Mouse (Mus musculus): ENCODE measurements at regions not wholly inside any gene's neighbourhood (a gene's known extent, or its start where the extent isn't known, plus 50 kb on each side); places are given as distances from the start of the nearest gene placed in this dataset.

DNA sequence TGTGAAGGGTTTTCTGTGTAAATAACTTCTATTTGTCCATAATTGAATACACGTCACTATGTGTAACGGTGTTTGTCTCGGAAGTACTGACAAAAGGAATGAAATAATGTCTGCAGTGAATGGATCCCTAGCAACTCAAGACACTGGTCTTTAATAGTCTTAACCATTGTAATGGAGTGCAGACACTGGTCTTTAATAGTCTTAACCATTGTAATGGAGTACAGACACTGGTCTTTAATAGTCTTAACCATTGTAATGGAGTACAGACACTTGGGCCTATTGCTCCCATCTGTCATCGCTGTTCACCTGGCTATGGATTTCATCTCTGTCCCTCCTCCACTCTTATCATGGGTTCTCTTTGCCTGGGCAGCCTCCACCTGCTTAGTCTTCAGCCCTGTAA lies 53.2 kb upstream of the Frmd4a start:
- no peak overlapping the region for H3K4me3 ChIP-seq (ENCODE audit: insufficient read depth in 1 of 2, low read depth in 2 of 2, low read length in 2 of 2)
- no peak overlapping the region for H3K27ac ChIP-seq
- H3K36me3 ChIP-seq (replicated peaks; ENCODE audit: control insufficient read depth, insufficient read depth, low read depth) = no peaks in the 10 kb centered on the region
- H3K27me3 ChIP-seq (ENCODE audit: control insufficient read depth, insufficient read depth, low read length) = no peaks in the 10 kb centered on the region
- TF ChIP-seq EP300 (IDR thresholded peaks at IDR 0.05; ENCODE audit: low read depth) (no peak), CTCF (IDR thresholded peaks at IDR 0.05; ENCODE audit: low read depth) (no peak)
- H3K9me3 ChIP-seq (ENCODE audit: control insufficient read depth, low read length) = no peaks in the 10 kb centered on the region
- H3K4me1 ChIP-seq (replicated peaks; ENCODE audit: control insufficient read depth in 2 of 2, insufficient read depth in 2 of 2, low read length in 1 of 2) = no peaks in the 10 kb centered on the region
- H3K4me2 ChIP-seq (ENCODE audit: low read depth) = no peak overlapping the region
- DNase-seq (ENCODE audit: low read depth in 3 of 3, low spot score in 3 of 3) (peak in 1 of 3 experiments; percentile 65), ATAC-seq (ENCODE audit: insufficient read depth) (peak; percentile 100)
- no peak overlapping the region for H3K9ac ChIP-seq (replicated peaks)
- WGBS (ENCODE audit: insufficient replicate concordance) = 73% methylated on average over 4 of the region's 4 CpGs
